Mouse (Mus musculus): ENCODE measurements around the gene Pcsk6. TPM values are rescaled to one million over a fixed set of nuclear protein-coding genes. Genes with fewer than 3 reads are reported as not detected.
A peak's percentile ranks its signal among the peaks of the same experiment; 100 is the strongest.

The Pcsk6 gene
- total RNA-seq, 1 experiment: 62.6 TPM

DNA sequence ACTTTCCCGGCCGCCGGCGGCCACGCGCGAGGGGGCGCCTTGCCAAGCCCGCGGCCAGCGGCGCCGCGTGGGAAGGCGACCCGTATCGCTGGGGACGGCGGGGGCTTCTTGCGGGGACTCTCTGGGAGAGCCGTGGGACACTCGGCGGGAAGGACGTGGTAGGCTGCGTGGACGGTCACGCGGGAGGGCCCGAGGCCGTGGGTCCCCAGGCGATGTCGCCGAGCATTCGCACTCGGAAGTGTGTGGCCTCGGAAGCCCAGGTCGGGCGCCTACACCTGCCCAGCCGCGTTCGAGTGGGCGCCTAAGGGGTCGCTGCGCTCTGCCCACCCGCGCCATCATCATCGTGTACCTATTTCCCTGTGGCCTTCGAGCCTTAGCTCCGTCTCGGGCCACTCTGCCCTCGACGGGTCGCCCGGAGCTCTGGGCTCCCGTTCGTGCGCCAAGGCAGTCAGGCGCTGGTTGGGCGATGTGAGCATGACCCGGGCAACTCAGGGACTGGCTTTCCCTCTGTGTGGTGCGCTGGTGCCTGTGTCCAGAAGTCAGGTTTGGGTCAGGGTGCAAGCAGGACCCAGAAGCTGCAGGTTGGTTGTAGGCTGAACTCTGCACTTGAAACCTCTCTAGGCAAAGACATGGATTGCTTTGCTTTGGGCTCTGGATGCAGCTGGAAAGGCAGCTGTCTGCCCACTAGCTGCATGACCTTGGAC lies 1.1 kb downstream of the Pcsk6 start:
- no peak for DNase-seq (ENCODE audit: low read depth, low spot score)
- Histone ChIP-seq H3K4me1 (ENCODE audit: control insufficient read depth in 2 of 2, insufficient read depth in 2 of 2, low read length in 2 of 2, poor library complexity in 1 of 2) (peaks cover 2 to 15% of the 10 kb centered on the region in 2 experiments; a peak in 3 of 4 replicates), H3K9ac (ENCODE audit: insufficient read depth, low read depth, low read length, poor library complexity, severe bottlenecking) (peak overlapping the region; percentile 89), H3K36me3 (ENCODE audit: control insufficient read depth, insufficient read depth, low read length, poor library complexity, severe bottlenecking) (no peaks in the 10 kb centered on the region), H3K4me3 (ENCODE audit: insufficient read depth in 1 of 2, low read depth in 1 of 2, low read length in 2 of 2, poor library complexity in 1 of 2, severe bottlenecking in 1 of 2) (peak overlapping the region; percentile 86 to 93), H3K27ac (ENCODE audit: insufficient read depth, low read depth, low read length, poor library complexity, severe bottlenecking) (no peak overlapping the region), H3K9me3 (ENCODE audit: control insufficient read depth, insufficient read depth, low read depth, low read length) (no peaks in the 10 kb centered on the region)
- TF ChIP-seq ZNF384 (IDR thresholded peaks at IDR 0.05; ENCODE audit: low read depth, low read length) (no peak), HCFC1 (IDR thresholded peaks at IDR 0.05; ENCODE audit: borderline replicate concordance, insufficient read depth, low read length) (no peak), ZC3H11A (IDR thresholded peaks at IDR 0.05; ENCODE audit: borderline replicate concordance, low read depth, low read length) (no peak), CHD2 (IDR thresholded peaks at IDR 0.05; ENCODE audit: low read depth, low read length) (no peak), MAFK (IDR thresholded peaks at IDR 0.05; ENCODE audit: insufficient read depth, low read depth, low read length) (no peak)
- in situ Hi-C loops (cut with MboI; ENCODE audit: low sequenced_read_pairs in 2 of 2, unreplicated experiment in 2 of 2): no loop called here

GRCm38 (mm10) chr7:65869173-65869572 lies 7.6 kb downstream of the Pcsk6 start:
- Histone ChIP-seq H3K27ac (ENCODE audit: insufficient read depth, low read depth, low read length, poor library complexity, severe bottlenecking) (no peak overlapping the region), H3K9me3 (ENCODE audit: control insufficient read depth, insufficient read depth, low read depth, low read length) (no peaks in the 10 kb centered on the region), H3K4me3 (ENCODE audit: insufficient read depth in 1 of 2, low read depth in 1 of 2, low read length in 2 of 2, poor library complexity in 1 of 2, severe bottlenecking in 1 of 2) (no peak overlapping the region), H3K4me1 (ENCODE audit: control insufficient read depth in 2 of 2, insufficient read depth in 2 of 2, low read length in 2 of 2, poor library complexity in 1 of 2) (peaks cover 8 to 57% of the 10 kb centered on the region in 2 experiments; a peak in 3 of 4 replicates), H3K9ac (ENCODE audit: insufficient read depth, low read depth, low read length, poor library complexity, severe bottlenecking) (peak overlapping the region; percentile 13; the same call in 1 of the 2 replicates), H3K36me3 (ENCODE audit: control insufficient read depth, insufficient read depth, low read length, poor library complexity, severe bottlenecking) (no peaks in the 10 kb centered on the region)
- in situ Hi-C loops (cut with MboI; ENCODE audit: low sequenced_read_pairs in 2 of 2, unreplicated experiment in 2 of 2): no loop called here
- DNase-seq (ENCODE audit: low read depth, low spot score): no peak
- TF ChIP-seq CHD2 (IDR thresholded peaks at IDR 0.05; ENCODE audit: low read depth, low read length) (no peak), ZC3H11A (IDR thresholded peaks at IDR 0.05; ENCODE audit: borderline replicate concordance, low read depth, low read length) (no peak), ZNF384 (IDR thresholded peaks at IDR 0.05; ENCODE audit: low read depth, low read length) (no peak), MAFK (IDR thresholded peaks at IDR 0.05; ENCODE audit: insufficient read depth, low read depth, low read length) (no peak), HCFC1 (IDR thresholded peaks at IDR 0.05; ENCODE audit: borderline replicate concordance, insufficient read depth, low read length) (no peak)

- DNase-seq (ENCODE audit: low read depth, low spot score): no peak
- in situ Hi-C loops (cut with MboI; ENCODE audit: low sequenced_read_pairs in 2 of 2, unreplicated experiment in 2 of 2): no loop called here
- Histone ChIP-seq H3K4me3 (ENCODE audit: insufficient read depth in 1 of 2, low read depth in 1 of 2, low read length in 2 of 2, poor library complexity in 1 of 2, severe bottlenecking in 1 of 2) (no peak overlapping the region), H3K9ac (ENCODE audit: insufficient read depth, low read depth, low read length, poor library complexity, severe bottlenecking) (peak overlapping the region; percentile 13; the same call in 1 of the 2 replicates), H3K27ac (ENCODE audit: insufficient read depth, low read depth, low read length, poor library complexity, severe bottlenecking) (no peak overlapping the region), H3K4me1 (ENCODE audit: control insufficient read depth in 2 of 2, insufficient read depth in 2 of 2, low read length in 2 of 2, poor library complexity in 1 of 2) (peaks cover 10 to 60% of the 10 kb centered on the region in 2 experiments; a peak in 3 of 4 replicates), H3K36me3 (ENCODE audit: control insufficient read depth, insufficient read depth, low read length, poor library complexity, severe bottlenecking) (no peaks in the 10 kb centered on the region), H3K9me3 (ENCODE audit: control insufficient read depth, insufficient read depth, low read depth, low read length) (no peaks in the 10 kb centered on the region)
- TF ChIP-seq HCFC1 (IDR thresholded peaks at IDR 0.05; ENCODE audit: borderline replicate concordance, insufficient read depth, low read length) (no peak), MAFK (IDR thresholded peaks at IDR 0.05; ENCODE audit: insufficient read depth, low read depth, low read length) (no peak), ZNF384 (IDR thresholded peaks at IDR 0.05; ENCODE audit: low read depth, low read length) (no peak), ZC3H11A (IDR thresholded peaks at IDR 0.05; ENCODE audit: borderline replicate concordance, low read depth, low read length) (no peak)
Observed at GRCm38 (mm10) chr7:65869794-65870193, 8.3 kb downstream of the Pcsk6 start.

- Histone ChIP-seq H3K9ac (ENCODE audit: insufficient read depth, low read depth, low read length, poor library complexity, severe bottlenecking) (no peak overlapping the region), H3K36me3 (ENCODE audit: control insufficient read depth, insufficient read depth, low read length, poor library complexity, severe bottlenecking) (no peaks in the 10 kb centered on the region), H3K4me3 (ENCODE audit: insufficient read depth in 1 of 2, low read depth in 1 of 2, low read length in 2 of 2, poor library complexity in 1 of 2, severe bottlenecking in 1 of 2) (no peak overlapping the region), H3K9me3 (ENCODE audit: control insufficient read depth, insufficient read depth, low read depth, low read length) (no peaks in the 10 kb centered on the region), H3K4me1 (ENCODE audit: control insufficient read depth in 2 of 2, insufficient read depth in 2 of 2, low read length in 2 of 2, poor library complexity in 1 of 2) (peaks cover 10 to 60% of the 10 kb centered on the region in 2 experiments; a peak in 3 of 4 replicates), H3K27ac (ENCODE audit: insufficient read depth, low read depth, low read length, poor library complexity, severe bottlenecking) (no peak overlapping the region)
- in situ Hi-C loops (cut with MboI; ENCODE audit: low sequenced_read_pairs in 2 of 2, unreplicated experiment in 2 of 2): no loop called here
- TF ChIP-seq HCFC1 (IDR thresholded peaks at IDR 0.05; ENCODE audit: borderline replicate concordance, insufficient read depth, low read length): no peak
- no peak for TF ChIP-seq ZC3H11A (IDR thresholded peaks at IDR 0.05; ENCODE audit: borderline replicate concordance, low read depth, low read length)
- TF ChIP-seq ZNF384 (IDR thresholded peaks at IDR 0.05; ENCODE audit: low read depth, low read length): no peak
- TF ChIP-seq CHD2 (IDR thresholded peaks at IDR 0.05; ENCODE audit: low read depth, low read length): no peak
- TF ChIP-seq MAFK (IDR thresholded peaks at IDR 0.05; ENCODE audit: insufficient read depth, low read depth, low read length): no peak
- no peak for DNase-seq (ENCODE audit: low read depth, low spot score)
Observed at GRCm38 (mm10) chr7:65870227-65870626, 8.7 kb downstream of the Pcsk6 start.

Measured in ES-E14 (cell line).